Mouse (Mus musculus): ENCODE measurements at regions not wholly inside any gene's neighbourhood (a gene's known extent, or its start where the extent isn't known, plus 50 kb on each side); places are given as distances from the start of the nearest gene placed in this dataset.
A peak's percentile ranks its signal among the peaks of the same experiment; 100 is the strongest.

DNA sequence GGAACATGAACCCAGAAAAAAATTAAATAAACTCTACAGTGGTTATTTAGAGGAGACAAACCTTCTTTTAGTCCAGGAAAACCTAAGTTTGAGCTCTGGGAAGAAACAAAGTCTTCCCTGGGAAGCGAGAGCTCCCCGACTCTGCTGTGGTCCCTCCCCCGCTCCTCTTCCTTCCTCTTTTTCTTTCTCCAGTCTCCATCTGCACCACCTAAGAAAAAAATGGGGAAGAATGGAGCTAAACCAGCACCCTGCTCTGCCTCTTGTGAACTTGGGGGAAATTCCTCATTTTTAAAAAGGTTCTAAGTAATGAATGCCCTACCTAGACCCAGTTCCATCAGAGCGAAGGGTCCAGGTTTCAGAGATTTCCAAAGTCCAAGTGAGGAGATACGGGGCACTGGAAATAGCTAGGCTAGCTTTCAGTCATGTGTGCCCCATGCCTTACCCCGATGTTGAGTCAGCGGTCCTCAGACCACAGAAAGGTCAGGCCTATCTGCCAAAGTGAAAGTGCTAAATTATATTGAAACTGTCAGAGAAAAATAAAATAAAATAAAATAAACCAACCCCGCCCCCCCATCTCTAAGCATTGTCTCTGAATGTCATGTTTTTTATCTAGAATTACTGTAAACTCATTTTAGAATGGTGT is 126.1 kb upstream of the Klf3 start:
- TF ChIP-seq USF1 (IDR thresholded peaks at IDR 0.05; ENCODE audit: low read depth, low read length) (no peak), RAD21 (IDR thresholded peaks at IDR 0.05; ENCODE audit: low read depth, low read length) (no peak), CTCF (conservative IDR thresholded peaks at IDR 0.05 in 1 of 2, IDR thresholded peaks at IDR 0.05 in 1 of 2; ENCODE audit: low read depth in 2 of 2, low read length in 2 of 2) (no peak), ZC3H11A (IDR thresholded peaks at IDR 0.05; ENCODE audit: low read depth, low read length) (no peak), RCOR1 (conservative IDR thresholded peaks at IDR 0.05; ENCODE audit: low read depth, low read length) (no peak), CHD2 (IDR thresholded peaks at IDR 0.05; ENCODE audit: low read length) (no peak), POLR2A (IDR thresholded peaks at IDR 0.05; ENCODE audit: low read depth, low read length) (no peak), MAFK (IDR thresholded peaks at IDR 0.05; ENCODE audit: insufficient replicate concordance, low read length) (0 out of 2 replicates have a peak, but pooled peaks have one; percentile 34), SIN3A (IDR thresholded peaks at IDR 0.05; ENCODE audit: low read length) (no peak), POLR2AphosphoS2 (IDR thresholded peaks at IDR 0.05; ENCODE audit: low read depth, low read length) (no peak), ZNF384 (IDR thresholded peaks at IDR 0.05; ENCODE audit: low read depth, low read length) (no peak), GABPA (IDR thresholded peaks at IDR 0.05; ENCODE audit: insufficient replicate concordance, low read depth, low read length) (no peak)

Data from CH12.LX (cell line).